Mouse (Mus musculus): ENCODE data around the gene Serpina11.
"Not testable (repeated sequence)": the region's sequence is repeated elsewhere in the genome, so short reads cannot be mapped to it uniquely, and the experiment has no call there.

Gene Serpina11

GRCm38 (mm10) chr12:103971080-103971479 is 18.7 kb downstream of the Serpina11 start:
- no peak for DNase-seq (ENCODE audit: low spot score in 2 of 2)

DNA sequence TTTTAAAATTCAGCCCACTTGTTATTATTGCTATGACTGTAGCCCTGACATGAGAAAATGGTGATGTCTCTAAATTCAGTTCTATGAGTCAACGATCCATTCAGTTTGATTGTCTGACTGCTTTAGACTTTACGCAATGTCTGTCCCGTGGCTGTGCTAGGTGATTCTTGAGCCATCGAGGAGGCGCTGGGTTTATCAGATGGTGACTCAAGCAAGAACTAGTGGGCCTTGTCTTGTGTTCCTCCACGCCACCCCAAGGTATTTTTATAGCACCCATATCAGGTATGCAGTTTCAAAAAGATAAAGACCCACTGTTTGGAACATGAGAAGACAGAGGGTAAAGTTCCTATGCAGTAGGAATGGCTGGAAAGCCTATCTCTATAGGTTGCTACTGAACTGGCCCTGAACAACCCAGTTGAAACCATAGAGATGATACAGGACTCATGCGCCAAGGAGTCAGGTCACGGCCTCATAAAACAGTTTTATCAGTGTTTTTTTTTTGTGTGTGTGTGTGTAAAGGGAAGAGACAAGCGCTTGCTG is 20.1 kb downstream of the Serpina11 start:
- no peak for DNase-seq (ENCODE audit: low spot score in 2 of 2)

- no peak for DNase-seq (ENCODE audit: low spot score in 2 of 2)
Observed at GRCm38 (mm10) chr12:103966761-103967160, 23.0 kb downstream of the Serpina11 start.

DNA sequence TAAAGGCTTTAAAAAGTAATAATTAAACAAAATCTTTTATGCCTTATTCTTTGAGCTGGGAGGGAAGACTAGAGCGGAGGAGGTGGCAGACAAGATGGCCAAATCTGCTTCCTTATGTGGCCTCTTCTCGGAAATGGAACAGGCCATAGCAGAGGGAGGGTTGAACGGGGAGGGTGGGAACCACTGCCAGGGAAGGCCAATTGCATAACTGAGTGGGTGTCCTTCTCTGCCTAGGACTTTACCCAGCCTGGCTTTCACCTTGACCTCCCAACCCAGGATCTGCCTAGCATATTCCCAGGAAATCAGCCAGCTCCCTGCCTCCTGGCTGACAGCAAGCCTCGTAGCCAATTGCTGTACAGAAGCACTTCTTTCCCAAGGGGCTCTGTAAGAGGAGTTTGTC is 26.5 kb downstream of the Serpina11 start:
- no peak for DNase-seq (ENCODE audit: low spot score in 2 of 2)

DNA sequence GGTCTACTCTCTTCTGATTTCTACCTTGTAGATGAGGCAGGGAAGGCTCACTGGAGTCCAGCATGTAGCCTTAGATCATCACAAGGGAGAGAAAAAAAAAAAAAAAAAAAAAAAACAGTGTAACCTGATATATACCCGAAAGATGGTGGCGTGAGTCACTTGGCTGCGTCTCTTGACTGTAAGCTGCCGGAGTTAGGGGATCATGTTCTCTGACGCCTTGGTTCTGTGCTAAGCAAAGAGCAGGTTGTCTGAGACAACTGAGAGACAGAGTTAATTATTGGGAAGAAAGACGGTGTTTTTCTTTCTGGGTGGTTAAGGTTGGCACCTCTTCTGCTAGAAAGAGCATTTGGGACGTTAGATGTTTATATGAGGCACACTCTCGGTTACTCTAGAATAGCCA is 26.9 kb downstream of the Serpina11 start:
- DNase-seq (ENCODE audit: low spot score in 2 of 2), result no peak

- no peak for DNase-seq (ENCODE audit: low spot score in 2 of 2)
Observed at GRCm38 (mm10) chr12:103962337-103962736, 27.4 kb downstream of the Serpina11 start.

DNA sequence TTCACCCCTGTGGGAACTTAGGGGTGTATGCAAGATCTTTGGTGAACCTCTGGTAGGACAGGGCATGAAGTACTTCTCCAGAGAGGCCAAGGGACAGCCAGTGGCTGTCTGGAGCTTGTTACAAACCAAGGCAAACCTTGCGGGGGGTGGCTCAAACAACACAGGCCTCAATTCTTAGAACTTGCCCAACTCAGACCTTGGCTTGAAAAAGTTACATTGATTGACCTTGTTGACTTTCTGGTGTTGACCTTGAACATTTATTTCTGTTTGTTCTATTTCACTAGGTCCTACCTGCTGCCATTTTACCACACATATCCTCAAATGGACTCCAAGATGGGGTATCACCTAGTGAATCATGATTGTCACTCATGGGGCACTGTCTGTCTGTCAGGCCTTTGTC is 28.0 kb downstream of the Serpina11 start:
- DNase-seq (ENCODE audit: low spot score in 2 of 2), result no peak

DNA sequence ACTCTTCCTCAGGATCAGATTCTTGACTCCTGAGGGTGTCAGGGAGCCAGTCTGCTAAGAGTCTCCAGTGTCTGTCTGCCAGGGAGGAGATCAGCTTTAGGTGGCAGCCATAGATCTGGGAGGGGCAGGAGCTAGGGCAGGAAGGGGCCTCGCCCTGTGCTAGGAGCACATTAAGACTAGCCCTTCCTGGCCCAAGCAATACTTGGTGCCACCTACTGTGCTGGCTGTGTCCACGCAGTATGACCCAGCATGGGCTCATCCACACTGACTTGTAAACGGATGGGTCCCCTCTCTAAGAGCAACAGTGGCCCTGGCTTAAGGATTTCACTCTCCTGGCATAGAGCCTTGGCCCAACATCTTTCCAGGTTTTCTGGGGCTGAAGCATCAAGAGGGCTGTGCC is 31.0 kb downstream of the Serpina11 start, which contains the start of gene Serpina1e:
Gene Serpina1e (minus strand): TSS at position 178 of the 400 bp plus-strand sequence.
- DNase-seq (ENCODE audit: low spot score in 2 of 2), result no peak

GRCm38 (mm10) chr12:103956555-103956954 is 33.2 kb downstream of the Serpina11 start:
- DNase-seq (ENCODE audit: low spot score in 2 of 2), result not testable (repeated sequence)

DNA sequence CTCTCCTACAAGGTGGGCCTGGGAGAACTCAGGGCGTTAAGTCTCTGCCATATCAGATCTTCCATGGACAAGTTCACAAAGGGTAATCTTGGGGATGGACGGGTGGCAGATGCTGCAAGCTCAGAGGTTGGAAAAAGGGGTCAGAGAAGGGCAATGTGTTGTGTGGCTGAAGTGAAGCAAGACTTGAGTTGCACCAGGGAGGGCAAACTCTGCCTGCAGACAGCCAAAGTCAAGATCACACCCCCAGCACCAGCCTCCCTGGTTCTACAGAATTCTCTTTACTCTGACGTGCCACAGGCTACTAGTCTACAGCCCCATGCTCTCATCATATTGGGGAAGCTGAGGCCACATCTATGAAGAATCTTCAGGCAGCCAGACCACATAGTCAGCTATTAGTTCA is 36.8 kb downstream of the Serpina11 start:
- not testable (repeated sequence) for DNase-seq (ENCODE audit: low spot score in 2 of 2)

DNA sequence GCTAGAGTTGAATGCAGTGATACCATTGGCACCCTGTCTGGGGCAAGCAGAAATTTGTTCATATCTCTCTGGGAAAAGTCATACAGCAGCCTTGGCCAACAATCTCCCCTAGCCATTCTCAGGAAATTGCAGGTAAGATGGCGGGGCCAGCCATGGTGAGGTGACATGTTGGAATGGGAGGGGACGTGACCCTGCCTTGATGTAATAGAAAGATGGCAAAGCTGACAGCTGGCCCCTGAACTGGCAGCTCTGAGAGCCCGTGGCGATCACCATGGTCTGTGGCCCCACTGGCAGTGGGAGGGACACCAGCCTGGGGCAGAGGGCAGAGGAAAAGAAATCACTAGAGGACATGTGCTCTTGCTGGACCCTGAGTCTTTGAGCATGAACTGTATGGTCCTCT is 43.5 kb downstream of the Serpina11 start:
- no peak for DNase-seq (ENCODE audit: low spot score in 2 of 2)

All from right cerebral cortex, postnatal 10 days (tissue).